Mouse (Mus musculus) MEL (cell line): ENCODE results near the gene Arl15.

Experiments
- CTCF ChIP-seq, 3 experiments: IDR thresholded peaks in 2 of 3; conservative IDR thresholded peaks in 1 of 3; 2 replicates each; pipeline ENCODE4 v1.5.1; 2011 to 2012; ENCODE audit warnings: low read length in 3 of 3, low read depth in 2 of 3, mild to moderate bottlenecking in 2 of 3, improper control_type of control experiment in 1 of 3, inconsistent platforms in 1 of 3, mixed read lengths in 1 of 3, moderate library complexity in 1 of 3; ENCODE audit not compliant: control insufficient read depth in 1 of 3, insufficient read depth in 1 of 3, poor library complexity in 1 of 3, severe bottlenecking in 1 of 3
- GATA1 ChIP-seq: IDR thresholded peaks from 2 replicates; pipeline ENCODE4 v1.6.1; 2011; ENCODE audit warnings: low read depth, low read length, improper control_type of control experiment
- POLR2AphosphoS2 ChIP-seq: IDR thresholded peaks from 2 replicates; pipeline ENCODE4 v1.6.1; 2011; ENCODE audit warnings: low read length, improper control_type of control experiment
- ZNF384 ChIP-seq: IDR thresholded peaks from 2 replicates; pipeline ENCODE4 v1.6.1; 2012; ENCODE audit warnings: low read depth, mild to moderate bottlenecking, inconsistent platforms, low read length, improper control_type of control experiment

DNA sequence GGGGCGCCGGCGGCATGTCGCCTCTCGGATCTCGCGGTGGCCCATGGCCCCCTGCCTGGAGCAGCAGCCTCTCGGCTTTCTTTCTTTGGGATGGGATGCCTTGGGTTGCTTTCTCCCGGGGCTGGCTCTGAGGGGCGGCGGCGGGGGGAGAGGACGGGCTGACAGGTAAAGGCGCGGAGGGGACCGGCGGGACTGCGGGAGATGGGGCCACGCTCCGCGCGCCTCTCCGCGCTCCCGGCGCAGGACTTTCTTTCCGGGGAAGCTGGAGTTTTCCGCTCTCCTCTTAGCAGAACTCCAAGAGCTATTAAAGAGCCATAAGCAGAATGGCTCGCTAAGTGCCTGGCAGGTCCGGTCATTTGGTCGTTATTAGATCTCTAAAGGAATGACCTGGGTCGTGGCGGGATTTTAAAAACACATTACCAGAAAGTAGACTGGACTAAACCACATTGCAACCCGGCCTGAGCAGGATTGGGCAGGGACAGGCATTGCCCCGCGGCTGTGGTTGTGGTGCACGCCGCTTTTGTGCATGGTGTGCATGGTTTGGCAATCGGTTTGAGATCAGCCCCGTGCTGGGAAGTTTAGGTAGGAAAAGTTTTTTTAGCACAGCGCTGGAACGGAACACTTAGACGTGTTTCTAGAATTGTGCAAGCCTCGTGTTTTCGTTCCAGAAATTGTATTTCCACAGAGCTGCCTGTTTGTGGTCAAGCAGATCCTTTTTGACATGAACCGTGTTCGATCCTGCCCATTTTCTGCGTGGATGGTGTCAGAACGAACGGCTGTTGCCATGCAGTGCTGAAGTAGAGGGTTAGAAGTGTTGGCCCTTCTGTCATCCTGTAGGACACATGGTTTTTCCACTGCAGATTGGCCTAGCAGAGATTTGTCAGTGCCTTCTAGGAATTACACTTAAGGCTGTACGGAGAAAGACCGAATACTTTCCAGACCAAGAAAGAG is 675 bp downstream of the Arl15 start:
- no peak for TF ChIP-seq GATA1
- TF ChIP-seq POLR2AphosphoS2 = no peak
- no peak for TF ChIP-seq CTCF (IDR thresholded peaks at IDR 0.05 in 2 of 3, conservative IDR thresholded peaks at IDR 0.05 in 1 of 3; ENCODE audit: control insufficient read depth in 1 of 3, insufficient read depth in 1 of 3, low read depth in 2 of 3, low read length in 3 of 3, poor library complexity in 1 of 3, severe bottlenecking in 1 of 3)
- no peak for TF ChIP-seq ZNF384
